Mouse (Mus musculus) thymus, adult 2 months (tissue): Measurements from ENCODE around the gene Ccng2.

ENCODE experiments used
- CTCF ChIP-seq: fragments of 200-500 bp; IDR thresholded peaks from 2 replicates; pipeline ENCODE4 v1.5.1; 2012; ENCODE audit warnings: mild to moderate bottlenecking, control low read depth, low read length, moderate library complexity, borderline replicate concordance; ENCODE audit not compliant: control insufficient read depth, poor library complexity, insufficient read depth; ENCODE audit errors: extremely low read depth
- POLR2A ChIP-seq: fragments of 200-500 bp; IDR thresholded peaks from 2 replicates; pipeline ENCODE4 v1.6.1; 2012; ENCODE audit warnings: mild to moderate bottlenecking, low read length, control low read depth, moderate library complexity; ENCODE audit not compliant: control insufficient read depth, poor library complexity, insufficient read depth; ENCODE audit errors: extremely low read depth

DNA sequence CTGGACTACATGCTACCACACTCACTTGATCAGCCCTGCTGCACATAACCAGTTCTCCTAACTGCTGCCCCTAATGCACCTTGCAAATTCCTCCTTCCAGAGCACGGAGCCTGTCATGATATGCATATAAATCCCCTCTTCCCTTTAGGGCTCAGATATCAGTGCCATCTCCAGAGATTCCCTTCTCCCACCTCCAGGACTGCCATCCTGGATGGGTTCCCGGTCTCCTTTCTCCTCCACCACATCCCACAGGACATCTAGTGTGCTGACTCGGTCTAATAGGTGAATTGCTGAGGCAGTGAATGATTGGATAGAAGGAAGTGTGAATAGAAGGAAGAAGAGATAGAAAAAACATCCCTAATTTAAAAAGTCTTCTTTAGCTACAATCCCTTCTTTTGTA, 35.3 kb upstream of the Ccng2 start:
- TF ChIP-seq CTCF (no peak), POLR2A (no peak)
